Mouse (Mus musculus): ENCODE data around the gene Clint1. TPM values are rescaled to one million over a fixed set of nuclear protein-coding genes. Genes with fewer than 3 reads are reported as not detected.

Clint1 gene
- 58.1 and 86.3 TPM in 2 replicates for polyA plus RNA-seq (2014; fragmentation: Nextera tagmentation; extraction: Ambion mirVana)

GRCm38 (mm10) chr11:45851516-45852123, at the start of gene Clint1:
Gene Clint1 (plus strand): TSS chr11:45852051.
- no peaks in the 10 kb centered on the region for H3K9me3 ChIP-seq (ENCODE audit: control insufficient read depth, low read length)
- H3K4me3 ChIP-seq (ENCODE audit: low read length) = peak within 1 kb of the TSS; percentile 96
- ATAC-seq (ENCODE audit: low FRiP score, low TSS enrichment) = peak; percentile 92
- peak within 1 kb of the TSS; percentile 81 for H3K27ac ChIP-seq (ENCODE audit: low read depth, low read length)
- H3K4me2 ChIP-seq (replicated peaks; ENCODE audit: low read depth, low read length) = peak within 1 kb of the TSS; percentile 62
- under 1% methylated on average over 57 of the region's 57 CpGs for WGBS
- H3K36me3 ChIP-seq (ENCODE audit: control insufficient read depth, insufficient read depth, low read length) = peaks cover 7% of the 10 kb centered on the region
- H3K4me1 ChIP-seq (ENCODE audit: control insufficient read depth, insufficient read depth, low read length) = peaks cover 9% of the 10 kb centered on the region; the same call in 1 of the 2 replicates
- H3K9ac ChIP-seq (ENCODE audit: low read depth, low read length) = peak within 1 kb of the TSS; percentile 75
- H3K27me3 ChIP-seq (ENCODE audit: control insufficient read depth, insufficient read depth, low read length) = no peaks in the 10 kb centered on the region

GRCm38 (mm10) chr11:45804068-45804467, 47.8 kb upstream of the Clint1 start:
- ATAC-seq (ENCODE audit: low FRiP score, low TSS enrichment) = no peak
- H3K27ac ChIP-seq (ENCODE audit: low read depth, low read length) = no peak overlapping the region
- no peak overlapping the region for H3K9ac ChIP-seq (ENCODE audit: low read depth, low read length)
- H3K9me3 ChIP-seq (ENCODE audit: control insufficient read depth, low read length) = no peaks in the 10 kb centered on the region
- WGBS = 81% methylated on average over 4 of the region's 4 CpGs
- no peaks in the 10 kb centered on the region for H3K36me3 ChIP-seq (ENCODE audit: control insufficient read depth, insufficient read depth, low read length)
- no peak overlapping the region for H3K4me3 ChIP-seq (ENCODE audit: low read length)
- H3K27me3 ChIP-seq (ENCODE audit: control insufficient read depth, insufficient read depth, low read length) = no peaks in the 10 kb centered on the region
- no peak overlapping the region for H3K4me2 ChIP-seq (replicated peaks; ENCODE audit: low read depth, low read length)
- peaks cover 5% of the 10 kb centered on the region; the same call in 1 of the 2 replicates for H3K4me1 ChIP-seq (ENCODE audit: control insufficient read depth, insufficient read depth, low read length)

GRCm38 (mm10) chr11:45805312-45805772, 46.5 kb upstream of the Clint1 start:
- peak; percentile 51 for ATAC-seq (ENCODE audit: low FRiP score, low TSS enrichment)
- Histone ChIP-seq H3K4me3 (ENCODE audit: low read length) (no peak overlapping the region), H3K27me3 (ENCODE audit: control insufficient read depth, insufficient read depth, low read length) (no peaks in the 10 kb centered on the region), H3K9ac (ENCODE audit: low read depth, low read length) (no peak overlapping the region), H3K4me2 (replicated peaks; ENCODE audit: low read depth, low read length) (no peak overlapping the region), H3K9me3 (ENCODE audit: control insufficient read depth, low read length) (no peaks in the 10 kb centered on the region), H3K36me3 (ENCODE audit: control insufficient read depth, insufficient read depth, low read length) (no peaks in the 10 kb centered on the region), H3K27ac (ENCODE audit: low read depth, low read length) (peak overlapping the region; percentile 9; the same call in 1 of the 2 replicates), H3K4me1 (ENCODE audit: control insufficient read depth, insufficient read depth, low read length) (peaks cover 16% of the 10 kb centered on the region; the same call in 1 of the 2 replicates)
- 66% methylated on average over 6 of the region's 6 CpGs for WGBS

- Histone ChIP-seq H3K27me3 (ENCODE audit: control insufficient read depth, insufficient read depth, low read length) (no peaks in the 10 kb centered on the region), H3K9me3 (ENCODE audit: control insufficient read depth, low read length) (no peaks in the 10 kb centered on the region), H3K4me3 (ENCODE audit: low read length) (no peak overlapping the region), H3K4me2 (replicated peaks; ENCODE audit: low read depth, low read length) (no peak overlapping the region), H3K9ac (ENCODE audit: low read depth, low read length) (no peak overlapping the region), H3K4me1 (ENCODE audit: control insufficient read depth, insufficient read depth, low read length) (peaks cover 16% of the 10 kb centered on the region; the same call in 1 of the 2 replicates), H3K27ac (ENCODE audit: low read depth, low read length) (peak overlapping the region; percentile 9; the same call in 1 of the 2 replicates), H3K36me3 (ENCODE audit: control insufficient read depth, insufficient read depth, low read length) (no peaks in the 10 kb centered on the region)
- WGBS = 66% methylated on average over 2 of the region's 2 CpGs
- no peak for ATAC-seq (ENCODE audit: low FRiP score, low TSS enrichment)
Measured at GRCm38 (mm10) chr11:45805810-45806209, 46.0 kb upstream of the Clint1 start.

GRCm38 (mm10) chr11:45806264-45806663, 45.6 kb upstream of the Clint1 start:
- Histone ChIP-seq H3K27me3 (ENCODE audit: control insufficient read depth, insufficient read depth, low read length) (no peaks in the 10 kb centered on the region), H3K36me3 (ENCODE audit: control insufficient read depth, insufficient read depth, low read length) (no peaks in the 10 kb centered on the region), H3K4me1 (ENCODE audit: control insufficient read depth, insufficient read depth, low read length) (peaks cover 16% of the 10 kb centered on the region; the same call in 1 of the 2 replicates), H3K9ac (ENCODE audit: low read depth, low read length) (no peak overlapping the region), H3K9me3 (ENCODE audit: control insufficient read depth, low read length) (no peaks in the 10 kb centered on the region), H3K4me3 (ENCODE audit: low read length) (no peak overlapping the region), H3K27ac (ENCODE audit: low read depth, low read length) (no peak overlapping the region; the same call in 1 of the 2 replicates), H3K4me2 (replicated peaks; ENCODE audit: low read depth, low read length) (no peak overlapping the region)
- 41% methylated on average over 2 of the region's 2 CpGs for WGBS
- no peak for ATAC-seq (ENCODE audit: low FRiP score, low TSS enrichment)

- Histone ChIP-seq H3K36me3 (ENCODE audit: control insufficient read depth, insufficient read depth, low read length) (no peaks in the 10 kb centered on the region), H3K27me3 (ENCODE audit: control insufficient read depth, insufficient read depth, low read length) (no peaks in the 10 kb centered on the region), H3K9ac (ENCODE audit: low read depth, low read length) (no peak overlapping the region), H3K27ac (ENCODE audit: low read depth, low read length) (peak overlapping the region; percentile 42; the same call in 1 of the 2 replicates), H3K4me2 (replicated peaks; ENCODE audit: low read depth, low read length) (no peak overlapping the region), H3K9me3 (ENCODE audit: control insufficient read depth, low read length) (no peaks in the 10 kb centered on the region), H3K4me3 (ENCODE audit: low read length) (no peak overlapping the region), H3K4me1 (ENCODE audit: control insufficient read depth, insufficient read depth, low read length) (peaks cover 16% of the 10 kb centered on the region; the same call in 1 of the 2 replicates)
- ATAC-seq (ENCODE audit: low FRiP score, low TSS enrichment) = no peak
- WGBS = 88% methylated on average over 3 of the region's 3 CpGs
Measured at GRCm38 (mm10) chr11:45806809-45807208, 45.0 kb upstream of the Clint1 start.

GRCm38 (mm10) chr11:45807820-45808219, 44.0 kb upstream of the Clint1 start:
- H3K4me2 ChIP-seq (replicated peaks; ENCODE audit: low read depth, low read length) = no peak overlapping the region
- ATAC-seq (ENCODE audit: low FRiP score, low TSS enrichment) = no peak
- peaks cover 16% of the 10 kb centered on the region; the same call in 1 of the 2 replicates for H3K4me1 ChIP-seq (ENCODE audit: control insufficient read depth, insufficient read depth, low read length)
- no peaks in the 10 kb centered on the region for H3K9me3 ChIP-seq (ENCODE audit: control insufficient read depth, low read length)
- WGBS = 83% methylated on average over 12 of the region's 12 CpGs
- H3K27ac ChIP-seq (ENCODE audit: low read depth, low read length) = no peak overlapping the region
- no peaks in the 10 kb centered on the region for H3K36me3 ChIP-seq (ENCODE audit: control insufficient read depth, insufficient read depth, low read length)
- no peaks in the 10 kb centered on the region for H3K27me3 ChIP-seq (ENCODE audit: control insufficient read depth, insufficient read depth, low read length)
- H3K4me3 ChIP-seq (ENCODE audit: low read length) = no peak overlapping the region
- no peak overlapping the region for H3K9ac ChIP-seq (ENCODE audit: low read depth, low read length)

- H3K4me1 ChIP-seq (ENCODE audit: control insufficient read depth, insufficient read depth, low read length) = peaks cover 16% of the 10 kb centered on the region; the same call in 1 of the 2 replicates
- 46% methylated on average over 5 of the region's 5 CpGs for WGBS
- no peaks in the 10 kb centered on the region for H3K9me3 ChIP-seq (ENCODE audit: control insufficient read depth, low read length)
- no peaks in the 10 kb centered on the region for H3K27me3 ChIP-seq (ENCODE audit: control insufficient read depth, insufficient read depth, low read length)
- H3K27ac ChIP-seq (ENCODE audit: low read depth, low read length) = no peak overlapping the region
- H3K36me3 ChIP-seq (ENCODE audit: control insufficient read depth, insufficient read depth, low read length) = no peaks in the 10 kb centered on the region
- no peak overlapping the region for H3K4me3 ChIP-seq (ENCODE audit: low read length)
- no peak overlapping the region for H3K9ac ChIP-seq (ENCODE audit: low read depth, low read length)
- no peak overlapping the region for H3K4me2 ChIP-seq (replicated peaks; ENCODE audit: low read depth, low read length)
- ATAC-seq (ENCODE audit: low FRiP score, low TSS enrichment) = no peak
Measured at GRCm38 (mm10) chr11:45809424-45809823, 42.4 kb upstream of the Clint1 start.

GRCm38 (mm10) chr11:45810056-45810455, 41.8 kb upstream of the Clint1 start:
- H3K27ac ChIP-seq (ENCODE audit: low read depth, low read length) = 0 out of 2 replicates have a peak overlapping the region, but pooled peaks have one; percentile 17
- no peak overlapping the region for H3K4me2 ChIP-seq (replicated peaks; ENCODE audit: low read depth, low read length)

More at GRCm38 (mm10) chr11:45810056-45810455, 41.8 kb upstream of the Clint1 start:
- ATAC-seq (ENCODE audit: low FRiP score, low TSS enrichment) = no peak
- Histone ChIP-seq H3K9me3 (ENCODE audit: control insufficient read depth, low read length) (no peaks in the 10 kb centered on the region), H3K4me3 (ENCODE audit: low read length) (no peak overlapping the region), H3K9ac (ENCODE audit: low read depth, low read length) (no peak overlapping the region), H3K36me3 (ENCODE audit: control insufficient read depth, insufficient read depth, low read length) (no peaks in the 10 kb centered on the region), H3K4me1 (ENCODE audit: control insufficient read depth, insufficient read depth, low read length) (peaks cover 16% of the 10 kb centered on the region; the same call in 1 of the 2 replicates), H3K27me3 (ENCODE audit: control insufficient read depth, insufficient read depth, low read length) (no peaks in the 10 kb centered on the region)
- WGBS = 76% methylated on average over 6 of the region's 6 CpGs
